Mouse (Mus musculus) kidney, postnatal 4 days (tissue): Measurements from ENCODE around the gene Cdc34b.
"Not testable (repeated sequence)": the region's sequence is repeated elsewhere in the genome, so short reads cannot be mapped to it uniquely, and the experiment has no call there.

Experiments used
- DNase-seq, 2 experiments: peaks; one replicate each; pipeline ENCODE4 v3.0.0; 2021; ENCODE audit warnings: mixed read lengths in 2 of 2

Gene Cdc34b

DNA sequence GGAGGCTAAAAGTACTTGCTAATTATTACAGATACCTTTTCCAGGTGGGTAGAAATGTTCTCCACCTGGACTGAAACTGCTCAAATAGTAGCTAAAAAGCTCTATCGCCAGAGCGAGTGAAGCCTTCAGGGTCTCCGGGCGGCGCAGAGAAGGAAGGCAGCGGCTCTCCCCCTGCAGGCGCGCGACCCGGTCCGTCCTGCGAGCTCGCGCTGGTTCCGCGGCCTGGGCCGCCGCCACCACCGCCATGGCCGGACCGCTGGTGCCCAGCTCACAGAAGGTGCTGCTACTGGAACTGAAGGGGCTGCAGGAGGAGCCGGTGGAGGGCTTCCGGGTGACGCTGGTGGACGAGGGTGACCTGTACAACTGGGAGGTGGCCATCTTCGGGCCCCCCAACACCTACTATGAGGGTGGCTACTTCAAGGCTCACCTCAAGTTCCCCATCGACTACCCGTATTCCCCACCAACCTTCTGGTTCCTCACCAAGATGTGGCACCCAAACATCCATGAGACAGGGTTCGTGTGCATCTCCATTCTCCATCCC lies at the start of gene Cdc34b:
Gene Cdc34b (plus strand): TSS at position 51 of the 541 bp plus-strand sequence.
- DNase-seq, result no peak

DNA sequence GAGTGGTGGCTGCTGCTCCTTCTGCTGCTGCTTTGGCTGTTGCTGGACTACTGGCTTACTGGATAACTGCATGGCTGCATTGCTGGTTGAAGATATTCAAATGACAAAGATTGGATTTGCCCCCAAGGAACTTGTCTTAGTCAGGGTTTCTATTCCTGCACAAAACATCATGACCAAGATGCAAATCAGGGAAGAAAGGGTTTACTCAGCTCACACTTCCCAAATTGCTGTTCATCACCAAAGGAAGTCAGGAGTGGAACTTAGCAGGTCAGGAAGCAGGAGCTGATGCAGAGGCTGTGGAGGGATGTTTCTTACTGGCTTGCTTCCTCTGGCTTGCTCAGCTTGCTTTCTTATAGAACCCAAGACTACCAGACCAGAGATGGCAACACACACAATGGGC lies 49.1 kb upstream of the Cdc34b start:
- not testable (repeated sequence) for DNase-seq

DNA sequence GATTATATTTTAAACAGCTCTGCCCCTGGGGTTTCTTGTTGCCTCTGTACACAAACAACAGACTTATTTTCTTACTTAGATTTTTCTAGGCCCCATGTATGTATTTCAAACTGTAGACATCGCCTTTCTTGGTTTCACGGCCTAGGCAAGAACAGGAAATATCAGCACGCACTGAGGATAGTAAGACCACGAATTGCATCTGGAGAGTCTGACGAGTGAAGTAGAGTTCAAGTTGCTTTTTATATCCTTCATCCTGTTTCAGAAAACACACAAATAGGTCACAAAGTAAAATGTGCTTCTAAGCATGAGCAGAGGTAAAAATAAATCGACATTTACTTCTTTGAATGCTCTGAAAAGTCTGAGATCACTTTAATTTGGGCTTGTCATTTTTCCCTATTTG lies 46.1 kb upstream of the Cdc34b start:
- no peak for DNase-seq

DNA sequence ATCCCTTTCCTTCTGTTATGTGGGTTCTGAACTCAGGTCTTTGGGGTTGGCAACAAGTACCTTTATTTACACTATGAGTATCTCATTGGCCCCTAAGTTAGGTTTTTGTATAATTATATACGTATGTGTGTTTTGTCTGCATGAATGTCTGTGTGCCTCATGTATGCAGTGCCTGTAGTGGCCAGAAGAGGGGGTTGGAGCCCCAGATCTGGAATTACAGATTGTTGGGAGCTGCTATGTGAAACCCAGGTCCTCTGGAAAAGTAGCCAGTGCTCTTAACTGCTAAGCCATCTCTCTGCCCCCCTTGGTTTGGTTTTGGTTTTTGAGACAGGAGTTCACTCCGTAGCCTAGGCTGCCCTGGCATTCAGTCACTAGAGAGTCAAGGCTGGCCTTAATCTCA lies 44.4 kb upstream of the Cdc34b start:
- no peak for DNase-seq

DNA sequence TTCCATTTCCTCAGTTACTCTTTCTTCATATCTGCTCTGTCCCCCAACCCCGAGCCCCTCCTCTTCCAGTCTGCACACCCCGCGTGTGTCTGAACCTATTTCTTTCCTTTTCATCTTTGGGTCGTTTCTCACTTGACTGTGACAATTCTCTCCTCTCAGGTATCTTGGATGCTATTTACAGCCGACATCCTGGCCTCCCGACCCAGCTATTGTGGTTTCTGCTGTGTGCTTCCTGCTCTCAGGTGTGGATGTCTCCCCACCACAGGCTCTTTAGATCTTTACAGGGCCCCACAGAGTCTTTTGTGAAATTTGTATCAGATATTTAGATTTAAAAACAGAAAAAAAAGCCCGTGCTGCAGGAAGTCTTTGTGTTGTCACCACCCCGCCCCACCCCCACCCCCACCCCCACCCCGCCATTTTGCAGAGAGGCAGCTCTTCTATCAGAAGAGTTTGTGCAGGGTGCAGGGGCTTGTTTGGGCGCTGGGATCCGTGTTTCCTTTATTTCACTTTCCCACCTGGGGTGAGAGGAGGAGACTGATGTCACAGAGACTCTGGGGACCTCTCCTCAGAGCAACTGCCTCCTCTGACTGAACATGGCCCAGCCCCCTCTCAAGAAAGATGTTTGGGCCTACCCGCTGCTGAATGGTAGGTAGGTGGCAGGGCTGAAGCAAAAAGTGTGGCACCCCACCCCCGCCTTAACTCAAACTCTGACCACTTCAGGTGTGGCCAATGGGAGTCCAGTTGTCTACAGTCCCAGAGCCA lies 43.7 kb upstream of the Cdc34b start:
- no peak for DNase-seq

DNA sequence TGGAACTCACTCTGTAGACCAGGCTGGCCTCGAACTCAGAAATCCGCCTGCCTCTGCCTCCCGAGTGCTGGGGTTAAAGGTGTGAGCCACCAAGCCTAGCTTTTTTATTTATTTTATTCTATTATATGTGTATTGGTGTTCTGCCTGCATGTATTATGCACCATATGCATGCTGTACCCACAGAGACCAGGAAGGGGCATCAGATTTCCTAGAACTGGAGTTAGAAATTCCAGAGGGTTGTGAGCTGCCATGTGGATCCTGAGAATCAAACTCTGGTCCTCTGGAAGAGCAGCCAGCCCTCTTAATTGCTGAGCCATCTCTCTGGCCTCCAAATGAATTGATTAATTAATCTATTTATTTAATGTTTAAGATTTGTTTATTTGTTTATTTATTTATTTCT lies 42.2 kb upstream of the Cdc34b start:
- DNase-seq, result no peak

DNA sequence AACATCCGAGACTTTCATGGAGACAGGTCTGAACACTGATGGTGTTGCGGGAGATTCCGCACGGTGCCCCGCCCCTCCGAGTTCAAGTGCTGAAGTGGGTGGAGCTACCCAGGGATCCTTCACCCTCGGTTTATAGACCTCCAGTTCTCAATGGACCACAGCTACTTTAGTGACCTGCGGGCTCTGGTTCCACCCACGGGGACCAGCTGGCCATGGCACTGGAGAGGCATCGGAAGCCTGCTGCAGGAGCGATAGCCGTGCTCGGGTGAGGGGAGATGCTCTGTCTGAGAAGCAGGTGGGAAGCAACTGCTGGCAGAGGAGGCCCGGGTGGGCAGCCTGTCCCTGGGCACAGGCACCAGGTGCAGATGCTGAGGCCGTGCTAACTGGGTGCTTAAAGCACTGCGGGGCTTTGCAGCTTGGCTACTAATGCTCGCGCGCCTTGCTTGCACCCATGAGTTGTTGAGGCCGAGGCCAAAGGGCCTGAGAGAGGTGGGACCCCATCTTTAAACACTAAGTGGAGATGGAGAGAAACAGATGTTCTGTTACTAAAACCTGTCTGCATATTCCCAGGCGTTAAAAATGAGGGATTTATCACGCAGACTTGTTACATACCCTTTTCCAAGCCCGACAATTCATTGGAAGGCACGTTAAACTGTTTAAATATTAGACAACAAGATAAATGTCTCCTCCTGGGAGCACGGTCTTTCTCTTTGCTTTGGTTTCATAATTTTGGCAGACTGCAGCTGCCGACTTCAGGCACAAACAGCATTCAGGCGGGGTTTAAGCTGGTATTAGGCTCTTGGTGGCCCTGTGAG lies 40.0 kb upstream of the Cdc34b start:
- DNase-seq, result peak; percentile 58 to 70

DNA sequence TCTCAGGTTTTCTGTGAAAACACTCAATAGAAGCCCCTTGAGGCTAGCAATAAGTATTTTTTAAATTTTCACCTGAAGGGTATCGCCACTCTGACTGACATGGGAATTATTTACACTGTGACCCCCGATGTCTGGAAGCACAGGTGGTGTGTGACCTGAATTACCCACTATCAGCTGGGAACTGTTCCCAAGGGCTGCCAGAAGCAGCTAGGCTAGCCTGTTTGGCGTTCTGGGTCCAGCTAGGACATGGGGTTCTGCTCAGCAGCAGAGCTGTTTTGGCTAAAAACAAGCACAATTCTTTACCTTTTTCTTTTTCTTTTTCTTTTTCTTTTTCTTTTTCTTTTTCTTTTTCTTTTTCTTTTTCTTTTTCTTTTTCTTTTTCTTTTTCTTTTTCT lies 39.4 kb upstream of the Cdc34b start:
- no peak for DNase-seq

DNA sequence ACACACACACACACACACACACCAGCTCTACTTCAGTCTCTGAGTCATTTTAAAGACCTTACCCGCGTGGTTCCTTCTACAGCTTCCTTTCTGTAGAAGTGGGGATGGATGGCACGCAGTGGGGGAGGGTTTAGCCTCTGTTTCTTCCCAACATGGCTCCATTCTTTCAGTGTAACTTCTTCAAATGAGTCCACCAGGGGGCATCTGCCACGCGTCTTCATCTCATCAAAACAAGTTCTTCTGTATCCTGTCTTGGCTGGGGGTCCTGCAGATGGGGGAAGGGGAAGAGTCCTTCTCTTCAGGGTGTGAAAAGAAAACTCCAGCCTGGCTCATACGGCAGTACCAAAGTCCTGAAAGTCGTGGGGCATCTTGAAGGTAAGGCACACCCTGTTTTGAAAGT lies 37.6 kb upstream of the Cdc34b start:
- peak; percentile 18 to 43 for DNase-seq

DNA sequence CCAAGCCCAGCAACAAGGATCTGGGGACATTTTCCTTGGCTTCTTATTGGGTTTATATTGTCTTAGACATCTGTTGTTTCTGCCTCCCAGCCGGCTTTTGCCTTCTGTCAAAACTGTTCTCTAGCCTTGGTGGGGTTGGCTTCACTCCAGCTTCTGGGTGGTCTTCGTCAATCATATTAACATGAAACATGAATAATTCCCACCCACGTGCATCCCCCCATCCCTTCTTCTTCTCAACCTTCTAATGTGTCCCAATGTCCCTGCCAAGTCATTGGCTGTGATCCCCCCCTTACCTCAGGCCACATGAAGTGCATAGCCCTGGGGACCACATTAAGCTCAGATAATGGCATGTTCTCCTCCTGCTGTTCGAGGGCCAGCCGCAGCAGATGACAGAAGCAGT lies 37.1 kb upstream of the Cdc34b start, which contains the start of gene Gm11541:
Gene Gm11541 (minus strand): TSS at position 28 of the 400 bp plus-strand sequence.
- peak; percentile 68 to 80 for DNase-seq

DNA sequence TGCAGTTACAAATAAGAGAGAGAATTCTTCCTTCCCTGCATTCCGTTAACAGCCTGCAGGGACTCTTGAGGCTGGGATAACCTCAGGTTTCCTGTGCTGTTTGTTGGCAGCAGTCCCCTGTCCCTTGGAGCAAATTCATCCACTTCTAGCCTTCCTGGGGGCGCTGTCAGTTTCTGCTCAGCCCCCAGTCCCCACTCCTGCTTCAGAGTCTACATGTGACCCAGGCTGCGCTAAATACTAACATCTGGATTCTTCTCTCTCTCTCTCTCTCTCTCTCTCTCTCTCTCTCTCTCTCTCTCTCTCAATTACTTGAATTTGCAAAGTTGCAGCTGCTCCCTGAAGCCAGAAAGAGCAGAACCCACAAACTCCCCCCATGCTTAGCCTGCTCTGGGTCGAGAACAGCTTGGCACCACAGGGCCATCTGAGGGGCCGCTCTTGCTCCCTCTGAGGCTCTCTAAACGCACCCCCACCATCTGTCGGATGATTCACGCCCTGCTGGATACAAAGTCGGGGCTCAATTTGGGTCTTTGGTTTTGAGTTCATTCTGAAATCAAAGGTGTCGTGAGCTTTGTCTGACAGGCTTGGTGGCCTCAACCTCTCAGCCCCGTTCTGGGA lies 28.2 kb upstream of the Cdc34b start:
- peak; percentile 62 to 71 for DNase-seq

DNA sequence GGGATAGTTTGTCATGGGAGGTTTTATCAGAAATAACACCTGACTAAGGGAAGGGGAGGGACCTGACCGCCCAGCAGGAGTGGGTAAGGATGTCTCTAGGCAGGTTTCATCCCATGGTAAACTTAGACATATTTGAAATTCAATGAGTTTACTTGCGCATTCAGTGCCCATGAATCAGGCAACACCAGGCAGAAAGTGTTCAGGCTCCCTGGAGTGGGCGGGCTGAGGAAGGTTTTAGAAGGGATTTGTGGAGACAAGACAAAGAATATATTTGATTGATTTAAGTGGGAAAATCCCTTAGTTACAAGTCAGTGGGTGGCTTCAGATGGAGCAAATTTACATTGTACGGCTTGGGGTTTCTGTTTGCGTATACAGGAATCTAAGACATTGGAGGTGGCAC lies 26.0 kb upstream of the Cdc34b start:
- DNase-seq, result no peak

DNA sequence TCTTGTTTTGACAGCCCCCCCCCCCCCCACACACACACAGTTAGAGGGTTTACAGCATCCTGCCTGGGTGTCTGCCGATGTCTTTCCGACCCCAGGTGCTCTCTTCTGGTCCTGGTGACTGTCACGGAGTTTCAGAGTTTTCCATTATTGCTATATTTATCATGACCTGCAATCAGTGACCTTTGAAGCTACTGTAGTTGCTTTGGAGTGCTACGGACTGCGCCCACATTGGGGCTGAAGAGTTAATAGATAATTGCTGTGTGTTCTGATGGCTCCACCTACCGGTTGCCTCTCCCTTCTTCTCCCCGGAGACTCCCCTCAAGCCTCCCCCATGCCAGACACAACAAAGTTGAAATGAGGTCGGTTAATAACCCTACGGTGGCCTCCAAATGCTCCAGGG lies 24.8 kb upstream of the Cdc34b start:
- peak; percentile 70 to 78 for DNase-seq

DNA sequence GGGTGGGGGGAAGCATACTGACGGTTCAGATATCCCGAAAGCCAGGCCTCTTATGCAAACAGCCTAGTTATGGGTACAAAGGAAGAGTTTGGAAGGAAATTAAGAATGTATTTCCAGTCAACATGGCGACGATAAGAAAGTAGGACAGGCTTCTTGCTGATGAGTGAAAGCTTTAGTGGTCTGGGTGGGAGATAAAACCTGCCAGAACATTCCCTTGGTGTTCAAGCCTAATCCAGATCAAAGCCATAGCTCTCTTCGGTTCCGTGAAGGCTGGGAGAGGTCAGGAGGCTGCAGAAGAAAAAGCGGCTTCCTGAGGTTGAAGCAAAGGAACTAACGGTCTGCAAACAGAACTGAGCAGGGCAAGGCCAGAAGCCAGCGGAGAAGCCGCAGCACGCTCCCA lies 24.3 kb upstream of the Cdc34b start:
- peak; percentile 20 to 33 for DNase-seq

DNA sequence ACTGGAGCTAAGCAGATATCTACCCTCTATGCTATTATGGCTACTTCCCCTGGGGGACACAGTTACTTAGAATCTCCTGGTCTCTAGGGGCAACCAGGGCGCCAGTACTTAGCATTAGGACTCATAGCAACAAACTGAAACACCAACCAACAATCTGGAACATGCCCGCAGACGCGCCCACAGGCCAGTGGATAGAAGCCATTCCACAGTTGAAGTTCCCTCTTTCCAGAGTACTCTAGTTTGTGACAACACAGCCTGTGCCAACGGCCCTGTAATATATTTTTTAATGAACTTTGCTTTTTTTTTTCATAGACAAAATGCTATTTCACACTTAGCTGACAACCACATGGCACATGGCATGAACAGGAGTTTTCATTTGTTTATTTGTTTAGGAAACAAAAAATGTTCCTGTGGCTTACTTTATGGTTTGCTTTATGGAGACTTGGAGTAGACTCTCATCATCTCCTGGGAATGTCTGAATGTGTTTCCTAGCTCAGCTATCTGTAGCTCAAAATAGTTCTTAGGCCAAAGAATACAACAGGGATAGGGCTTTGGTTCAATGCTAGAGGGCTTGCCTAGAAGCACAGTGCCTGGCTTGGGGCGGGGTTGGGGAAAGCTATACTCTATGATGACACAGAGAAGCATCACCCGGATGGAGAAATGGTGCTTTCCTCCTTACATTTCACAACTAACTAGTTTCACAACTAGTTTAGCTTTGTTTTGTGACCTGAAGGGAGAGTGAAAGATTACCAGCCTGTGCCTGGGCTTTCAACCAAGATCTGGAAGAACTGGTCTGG lies 23.3 kb upstream of the Cdc34b start:
- DNase-seq, result no peak

DNA sequence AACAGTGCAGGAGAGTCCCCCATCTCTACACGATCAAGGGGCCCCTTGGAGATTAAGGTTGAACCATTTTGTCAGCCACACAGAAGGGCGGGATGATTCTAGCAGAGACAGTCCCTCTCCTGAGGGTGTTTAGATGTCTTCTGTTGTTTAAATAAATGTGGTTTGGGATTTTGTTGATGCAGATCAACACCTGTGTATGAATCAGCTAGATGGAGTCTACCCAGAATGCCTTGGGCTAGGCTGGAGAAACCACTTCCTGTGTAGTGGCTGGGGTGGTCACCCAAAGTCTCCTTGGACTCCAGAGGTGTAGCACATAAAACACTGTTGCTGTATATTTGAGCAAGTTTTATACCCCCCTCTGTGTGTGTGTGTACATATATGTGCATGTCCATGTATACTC lies 22.4 kb upstream of the Cdc34b start:
- DNase-seq, result no peak

DNA sequence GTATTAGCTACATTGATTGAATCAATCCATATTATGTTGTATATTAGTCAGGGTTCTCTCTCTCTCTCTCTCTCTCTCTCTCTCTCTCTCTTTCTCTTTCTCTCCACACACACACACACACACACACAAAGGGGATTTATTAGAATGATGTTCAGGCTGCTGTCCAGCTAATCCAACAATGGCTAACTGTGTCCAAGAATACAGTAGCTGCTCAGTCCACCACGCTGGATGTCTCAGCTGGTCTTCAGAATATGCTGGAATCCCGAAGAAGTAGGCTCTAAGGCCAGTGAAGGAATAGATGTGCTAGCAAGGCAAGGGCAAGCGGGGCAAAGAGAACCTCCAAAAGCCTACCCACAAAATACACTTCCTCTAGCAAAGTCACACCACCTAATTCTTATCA lies 14.3 kb upstream of the Cdc34b start:
- DNase-seq, result no peak

DNA sequence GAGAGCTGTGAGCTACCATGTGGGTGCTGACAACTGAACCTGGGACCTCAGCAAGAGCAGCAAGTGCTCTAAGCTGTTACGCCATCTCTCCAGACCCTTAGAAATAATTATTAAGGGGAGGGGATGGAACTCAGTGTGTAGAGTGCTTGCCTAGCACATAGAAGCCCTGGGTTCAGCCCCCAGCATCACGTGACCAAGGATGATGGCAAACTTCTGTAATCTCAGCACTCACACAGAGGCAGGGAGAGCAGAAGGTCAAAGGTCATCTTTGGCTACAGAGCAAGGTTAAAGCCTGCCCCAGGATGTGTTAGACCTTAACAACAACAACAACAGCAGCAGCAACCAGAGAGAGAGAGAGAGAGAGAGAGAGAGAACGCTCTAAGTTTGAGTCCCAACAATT lies 13.0 kb upstream of the Cdc34b start:
- DNase-seq, result no peak

DNA sequence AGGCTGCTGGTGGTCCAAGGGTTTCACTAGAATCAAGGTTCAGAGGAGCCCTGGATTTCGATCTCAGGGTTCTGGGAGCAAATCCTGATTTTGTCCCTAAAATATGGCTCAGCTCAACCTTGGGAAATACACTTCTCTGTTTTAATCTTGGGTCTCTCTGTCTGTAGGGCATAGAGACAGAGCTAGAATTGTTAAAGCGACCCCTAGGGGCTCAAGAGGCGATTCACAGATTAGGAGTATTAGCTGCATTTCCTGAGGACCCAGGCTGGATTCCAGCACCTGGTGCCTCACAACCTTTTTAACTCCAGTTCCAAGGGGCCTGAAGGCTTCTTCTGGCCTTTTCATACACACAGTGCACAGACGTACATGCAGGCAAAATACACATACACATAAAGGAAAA lies 12.0 kb upstream of the Cdc34b start:
- peak in 1 of 2 experiments; percentile 27 for DNase-seq

DNA sequence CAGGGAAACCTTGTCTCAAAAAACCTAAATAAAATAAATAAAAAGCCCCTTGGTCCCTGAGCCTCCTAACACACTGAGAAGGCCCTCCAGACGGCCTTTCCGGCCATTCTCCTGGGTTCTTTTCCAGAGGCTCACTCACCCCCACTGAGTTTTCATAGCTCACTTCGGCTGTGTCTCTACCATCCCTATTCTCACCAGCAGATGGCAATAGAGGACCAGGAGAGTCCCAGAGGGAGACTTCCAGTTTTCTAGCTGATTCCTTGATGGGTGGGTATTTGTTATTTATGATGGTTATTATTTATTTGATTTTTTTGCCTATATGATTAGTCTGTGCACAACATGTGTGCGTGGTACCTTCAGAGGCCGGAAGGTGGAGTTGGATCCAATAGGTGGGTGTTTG lies 11.3 kb upstream of the Cdc34b start:
- peak; percentile 82 to 83 for DNase-seq

DNA sequence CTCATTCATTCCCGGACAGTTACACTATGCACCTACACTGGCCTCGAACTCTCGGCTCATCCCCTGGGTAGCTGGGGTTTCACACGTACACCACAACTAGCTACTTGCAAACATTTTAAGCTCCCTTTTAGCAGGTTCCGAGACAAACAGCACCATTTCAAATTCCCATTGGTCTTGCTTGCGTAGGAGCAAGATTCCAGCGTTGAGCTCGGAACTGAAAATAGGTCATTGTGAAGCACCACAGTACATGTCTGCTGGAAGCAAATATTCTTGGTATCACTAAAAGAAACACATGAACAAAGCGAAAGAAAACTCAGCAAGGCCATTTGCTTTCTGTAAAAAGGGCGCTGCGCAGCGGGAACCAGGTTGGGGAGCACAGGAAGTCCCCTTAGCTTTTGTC lies 10.4 kb upstream of the Cdc34b start:
- DNase-seq, result no peak

DNA sequence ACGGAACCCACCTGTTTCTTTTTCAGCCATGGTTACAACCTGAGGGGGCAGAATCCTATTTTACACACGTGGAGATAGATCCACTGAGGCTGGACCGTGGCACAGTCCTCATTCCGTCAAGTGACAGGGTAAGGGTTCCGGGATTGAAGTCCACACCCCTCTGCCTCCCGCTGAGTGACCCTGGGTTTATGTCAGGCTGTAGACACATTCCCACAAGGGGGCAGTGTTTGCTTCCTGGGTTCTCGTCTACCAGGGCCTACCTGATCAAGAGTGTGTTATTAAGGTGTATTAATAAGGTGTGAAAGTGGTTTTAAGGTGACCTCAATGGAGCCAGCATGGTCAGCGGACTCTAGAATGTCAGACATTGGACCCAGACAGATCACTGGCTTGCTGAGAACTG lies 8.8 kb upstream of the Cdc34b start:
- peak; percentile 31 to 59 for DNase-seq

DNA sequence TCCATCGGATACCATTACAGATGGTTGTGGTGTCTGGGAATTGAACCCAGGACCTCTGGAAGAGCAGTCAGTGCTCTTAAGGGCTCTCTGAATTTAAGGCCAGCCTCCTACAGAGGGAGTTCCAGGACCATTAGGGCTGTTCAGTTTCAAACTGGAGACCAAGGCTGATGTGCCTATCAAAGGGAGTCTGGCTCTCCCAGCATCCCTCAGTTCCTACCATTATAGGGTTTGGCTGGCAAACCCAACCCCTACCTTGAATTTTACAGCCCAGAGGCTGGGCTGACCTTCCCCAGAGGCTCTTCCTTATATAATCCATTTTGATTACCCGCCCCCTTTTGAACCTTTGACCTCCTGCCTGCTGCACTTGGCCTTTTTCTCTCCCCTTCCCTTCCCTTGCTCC lies 5.8 kb upstream of the Cdc34b start:
- no peak for DNase-seq
